Mouse (Mus musculus) monocyte, adult 2 months (primary cell): ENCODE data around the gene Rasal2.

Experiments
- DNase-seq, 2 experiments: peaks; one replicate each; pipeline ENCODE4 v3.0.0; 2022; ENCODE audit warnings: low spot score in 2 of 2, low read depth in 1 of 2

Rasal2 gene

DNA sequence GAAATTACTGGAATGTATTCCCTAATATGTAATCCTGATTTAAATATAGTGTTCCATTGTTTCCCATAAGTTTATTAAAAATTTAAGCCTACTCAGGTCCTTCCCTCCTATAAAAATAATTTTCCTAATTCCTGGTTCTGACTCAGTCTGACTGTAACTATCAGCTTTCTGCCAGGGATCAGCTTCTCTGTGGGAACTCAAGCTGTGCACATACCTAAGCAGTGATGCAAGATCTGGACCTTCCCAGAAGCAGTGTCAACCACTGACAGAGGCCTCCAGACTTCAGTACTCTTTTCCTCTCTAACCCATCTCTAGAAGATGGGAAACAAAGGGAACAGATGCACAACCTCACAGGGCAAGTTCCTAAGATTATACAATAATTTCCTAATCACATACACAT lies 68.9 kb downstream of the Rasal2 start:
- no peak for DNase-seq

DNA sequence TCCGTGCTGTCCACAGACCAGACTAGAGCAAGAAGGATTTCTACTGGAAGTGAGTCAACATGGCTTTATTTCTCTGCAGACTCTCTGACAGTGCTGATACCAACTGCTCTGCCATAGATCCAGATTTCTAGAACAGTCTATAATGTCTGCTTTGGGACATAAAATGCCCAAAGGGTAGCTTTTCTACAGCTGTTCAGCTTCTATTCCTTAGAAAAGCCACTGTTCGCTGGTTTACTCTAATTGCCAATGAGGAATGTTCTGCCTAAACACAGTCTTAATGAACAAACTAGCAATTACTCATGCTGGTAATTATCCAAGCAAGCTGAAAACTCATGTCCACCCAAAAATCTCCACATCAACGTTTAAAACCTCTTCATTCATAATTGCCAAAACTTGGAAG lies 77.6 kb downstream of the Rasal2 start:
- no peak for DNase-seq

DNA sequence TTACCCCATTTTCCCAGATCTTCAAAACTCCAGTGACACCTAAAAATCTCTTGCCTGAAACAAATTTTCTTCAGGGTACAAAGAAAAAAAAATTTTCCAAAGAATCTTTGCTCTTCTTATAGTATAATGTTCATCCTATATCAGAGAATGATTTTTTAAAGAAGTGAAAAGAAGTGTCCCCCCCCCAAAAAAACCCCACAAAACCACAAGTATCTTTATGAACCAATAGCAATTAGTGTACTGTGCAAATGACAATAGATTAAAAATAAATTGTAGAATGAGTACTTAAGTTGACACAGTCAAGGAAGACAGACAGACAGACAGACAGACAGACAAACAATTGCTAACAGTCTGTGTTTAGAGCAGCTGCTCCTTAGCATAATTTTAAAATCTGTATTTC lies 84.3 kb downstream of the Rasal2 start:
- DNase-seq, result no peak

DNA sequence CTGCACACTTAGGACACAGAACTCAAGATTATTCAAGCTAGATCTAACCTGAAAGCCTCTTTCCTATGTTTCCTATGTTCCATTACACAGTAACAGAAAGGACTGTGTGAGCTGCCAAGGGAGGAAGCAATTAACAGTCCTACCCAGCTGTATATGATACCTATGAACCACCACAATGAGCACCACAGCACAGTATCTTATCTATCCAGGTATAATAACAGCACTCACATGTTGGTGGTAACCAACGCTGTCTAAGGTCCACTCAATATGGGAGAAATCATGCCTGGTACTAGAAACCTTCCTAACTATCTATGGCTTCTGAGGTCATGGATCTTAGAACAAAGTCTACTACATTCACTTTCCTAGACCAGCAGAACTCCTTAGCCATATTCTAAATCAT lies 89.3 kb downstream of the Rasal2 start:
- DNase-seq, result no peak

DNA sequence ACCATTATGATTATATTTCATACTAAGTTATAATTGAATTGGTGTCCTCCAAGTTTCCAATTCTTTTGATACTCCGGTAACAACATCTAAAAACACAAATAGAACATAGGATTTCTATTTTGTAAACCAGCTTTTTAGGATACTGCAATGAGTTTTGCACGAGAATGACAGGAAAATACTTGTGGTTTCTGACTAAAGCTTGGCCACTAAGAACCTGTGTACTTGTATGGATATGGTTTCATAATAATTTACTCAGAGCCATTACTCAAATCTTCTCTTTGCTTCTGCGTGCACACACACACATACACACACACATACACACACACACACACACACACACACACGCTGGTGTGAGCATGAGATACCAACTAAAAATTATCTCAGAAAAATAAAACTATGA lies 93.5 kb downstream of the Rasal2 start:
- DNase-seq, result no peak

DNA sequence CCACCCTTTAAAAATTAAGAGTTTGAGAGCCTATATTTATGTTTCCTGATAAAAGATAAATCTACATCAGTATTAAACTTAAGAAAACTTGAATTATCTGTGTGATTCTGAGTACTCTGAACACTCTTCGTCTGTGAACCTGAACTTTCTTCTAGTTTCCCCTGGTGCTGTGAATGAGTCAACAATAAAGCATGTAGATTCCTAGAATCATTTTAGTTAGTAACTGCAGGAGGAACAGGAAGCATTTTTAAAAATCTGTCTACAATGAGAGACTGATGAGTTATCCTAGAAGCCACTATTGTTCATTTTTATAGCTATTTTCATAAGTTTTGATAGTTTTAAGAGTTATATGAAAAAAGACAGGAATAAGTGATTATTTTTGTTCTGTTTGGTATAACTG lies 111.1 kb downstream of the Rasal2 start:
- no peak for DNase-seq

DNA sequence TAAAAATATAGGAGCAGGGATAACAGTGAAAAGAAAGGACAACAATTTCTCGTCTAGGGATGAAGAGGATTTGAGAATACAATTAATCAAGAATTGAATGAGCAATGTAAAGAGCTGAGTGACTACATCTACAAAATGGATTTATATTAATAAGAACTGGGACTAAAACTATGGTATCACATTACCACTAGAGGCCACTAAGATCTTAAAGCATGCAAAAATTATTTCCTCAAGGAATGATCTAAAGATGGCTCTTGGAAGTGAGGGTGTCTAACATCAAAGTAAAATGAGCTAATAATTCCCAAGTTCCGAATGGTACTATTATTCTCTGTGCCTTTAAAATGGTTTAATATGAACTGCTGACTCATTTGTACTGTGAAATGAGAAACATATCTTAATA lies 112.8 kb downstream of the Rasal2 start:
- no peak for DNase-seq

DNA sequence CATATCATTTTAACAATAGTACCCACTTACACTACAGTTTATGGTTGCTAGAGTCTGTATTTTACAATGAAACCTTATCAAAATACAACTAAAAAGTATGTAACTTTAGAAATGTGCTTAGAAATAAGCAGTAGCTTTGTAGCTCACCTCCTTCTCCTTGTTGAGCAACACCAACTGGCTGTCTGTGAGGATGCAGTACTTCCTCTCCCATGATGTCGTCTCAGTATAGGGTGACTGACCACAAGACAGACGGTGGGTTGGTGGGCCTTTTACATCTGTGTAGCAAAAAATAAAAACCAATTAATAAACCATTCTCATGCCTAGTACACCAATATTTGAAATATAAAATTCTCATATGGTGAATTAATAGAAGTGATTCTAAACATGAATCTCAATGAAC lies 113.4 kb downstream of the Rasal2 start:
- DNase-seq, result no peak

DNA sequence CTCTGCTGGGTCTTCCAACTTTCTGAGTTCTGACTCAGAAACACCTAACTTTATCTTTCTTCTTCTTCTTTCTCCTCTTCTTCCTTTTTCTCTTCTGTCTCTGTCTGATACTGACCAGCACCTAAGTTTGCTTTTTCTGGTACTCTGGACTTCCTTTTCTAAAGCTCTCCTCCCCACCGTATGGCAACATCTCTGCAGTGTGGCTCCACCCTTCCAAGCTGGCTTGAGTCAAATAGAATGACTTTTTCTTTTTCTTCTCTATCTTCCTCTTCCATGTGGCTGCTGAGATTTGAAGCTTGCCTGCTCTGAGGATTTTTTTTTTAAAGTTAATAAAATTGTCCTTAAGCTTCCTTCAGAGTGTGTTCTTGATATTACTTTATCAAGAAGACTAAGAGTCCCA lies 115.3 kb downstream of the Rasal2 start:
- no peak for DNase-seq

DNA sequence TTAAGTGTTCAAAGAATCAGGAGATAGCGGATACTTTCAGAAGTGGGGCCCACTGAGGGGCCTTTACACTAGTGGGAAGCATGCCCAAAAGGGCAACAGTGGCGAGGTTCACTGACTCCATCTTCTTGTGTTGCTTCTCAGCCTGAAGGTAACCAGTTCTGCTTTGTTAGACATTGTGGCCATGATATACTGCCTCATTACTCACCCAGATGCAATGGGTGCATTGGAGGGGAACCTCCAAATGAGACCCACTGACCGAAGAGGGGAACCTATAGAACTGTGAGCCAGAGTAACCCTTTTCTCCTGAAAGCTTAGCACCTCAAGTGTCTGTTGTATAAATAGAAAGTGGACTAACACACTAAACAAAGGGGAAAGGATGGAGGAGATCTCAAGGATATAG lies 116.5 kb downstream of the Rasal2 start:
- DNase-seq, result no peak

DNA sequence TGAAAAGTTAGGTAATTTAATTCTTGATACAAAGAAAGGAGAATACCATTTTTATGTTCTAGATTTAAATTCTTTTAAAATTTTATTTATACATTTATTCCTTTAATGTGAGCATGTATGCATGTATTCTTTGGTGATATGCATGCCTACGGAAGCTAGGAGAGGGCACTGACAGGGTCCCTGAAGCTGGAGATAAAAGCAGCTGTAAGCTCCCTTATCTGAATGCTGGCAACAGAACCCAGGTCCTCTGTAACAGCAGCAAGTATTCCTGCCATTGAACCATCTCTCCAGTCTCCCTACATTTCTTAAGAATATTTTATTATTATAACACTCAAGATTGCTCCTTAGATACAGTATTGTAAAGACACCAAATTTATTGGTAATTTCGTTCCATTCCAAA lies 122.2 kb downstream of the Rasal2 start:
- DNase-seq, result no peak

DNA sequence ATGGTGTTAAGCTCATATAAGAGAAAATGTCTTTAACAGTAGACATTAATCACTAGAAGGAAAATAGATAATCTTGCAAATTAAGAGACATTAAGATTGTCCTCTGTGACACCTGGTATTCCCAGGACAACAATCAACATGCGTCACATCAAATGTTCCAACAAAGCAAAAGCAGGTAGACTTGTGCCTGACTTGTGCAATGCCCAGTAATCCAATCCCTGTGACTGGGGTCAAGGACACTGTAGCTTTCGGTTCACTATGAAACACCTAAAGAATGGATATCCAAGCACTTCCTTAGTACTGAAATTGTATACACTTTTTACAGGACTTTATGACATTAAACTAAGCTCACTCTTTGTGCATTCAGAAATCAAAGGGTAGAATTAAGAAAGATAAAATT lies 123.1 kb downstream of the Rasal2 start:
- no peak for DNase-seq

DNA sequence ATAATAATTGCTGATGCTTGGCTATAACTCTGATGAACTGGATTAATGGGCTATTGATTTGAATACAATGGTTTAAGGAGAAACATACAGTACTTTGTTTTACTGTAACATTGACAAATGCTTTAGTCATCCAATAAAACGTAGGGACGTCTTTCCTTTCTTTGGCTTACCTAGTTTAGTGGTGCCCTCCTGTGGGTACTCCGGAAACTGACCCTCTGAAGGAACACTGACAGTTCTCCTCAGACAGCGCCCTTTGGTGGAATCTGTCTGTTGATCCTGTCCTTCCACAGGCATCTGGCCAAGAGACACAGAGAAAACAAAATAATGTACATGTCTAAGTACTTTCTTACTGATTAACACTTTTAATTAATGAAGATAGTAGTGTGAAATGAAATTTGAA lies 125.8 kb downstream of the Rasal2 start:
- DNase-seq, result no peak

DNA sequence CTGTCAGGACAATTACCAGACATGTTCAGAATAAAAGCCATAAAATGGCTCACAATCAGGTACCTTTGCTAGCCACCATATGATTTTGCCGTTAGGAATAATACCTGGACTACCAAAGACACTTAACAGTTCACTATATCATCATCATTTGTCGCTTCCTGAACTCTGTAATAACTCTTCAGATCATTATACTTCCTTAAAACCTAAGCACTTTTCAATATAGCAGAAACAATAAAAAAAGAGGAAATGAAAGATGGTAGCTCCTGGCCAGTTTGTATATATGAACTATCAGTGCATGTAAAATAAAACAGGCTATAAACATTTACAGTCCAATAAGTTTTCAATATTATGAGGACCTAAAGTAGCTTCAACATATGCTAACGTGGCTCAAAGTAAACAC lies 127.0 kb downstream of the Rasal2 start:
- DNase-seq, result no peak

DNA sequence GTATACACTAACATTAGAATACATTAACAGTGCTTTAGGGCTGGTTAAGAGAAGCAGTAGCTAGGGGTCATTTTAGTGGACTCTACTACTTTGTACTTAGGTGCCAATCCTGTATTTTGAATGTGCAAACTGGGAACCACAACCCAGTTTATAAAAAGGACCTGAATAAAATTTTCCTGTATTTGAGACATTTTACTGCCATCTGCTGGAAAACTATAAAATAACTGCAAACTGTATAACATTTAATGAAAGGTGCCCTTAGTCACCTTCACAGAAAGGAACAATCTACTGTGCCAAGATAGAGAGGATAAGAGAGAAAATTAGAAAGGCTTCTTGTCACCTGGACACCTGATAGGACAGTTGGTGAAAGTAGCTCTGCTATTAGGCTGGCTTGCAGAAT lies 131.6 kb downstream of the Rasal2 start:
- DNase-seq, result no peak

DNA sequence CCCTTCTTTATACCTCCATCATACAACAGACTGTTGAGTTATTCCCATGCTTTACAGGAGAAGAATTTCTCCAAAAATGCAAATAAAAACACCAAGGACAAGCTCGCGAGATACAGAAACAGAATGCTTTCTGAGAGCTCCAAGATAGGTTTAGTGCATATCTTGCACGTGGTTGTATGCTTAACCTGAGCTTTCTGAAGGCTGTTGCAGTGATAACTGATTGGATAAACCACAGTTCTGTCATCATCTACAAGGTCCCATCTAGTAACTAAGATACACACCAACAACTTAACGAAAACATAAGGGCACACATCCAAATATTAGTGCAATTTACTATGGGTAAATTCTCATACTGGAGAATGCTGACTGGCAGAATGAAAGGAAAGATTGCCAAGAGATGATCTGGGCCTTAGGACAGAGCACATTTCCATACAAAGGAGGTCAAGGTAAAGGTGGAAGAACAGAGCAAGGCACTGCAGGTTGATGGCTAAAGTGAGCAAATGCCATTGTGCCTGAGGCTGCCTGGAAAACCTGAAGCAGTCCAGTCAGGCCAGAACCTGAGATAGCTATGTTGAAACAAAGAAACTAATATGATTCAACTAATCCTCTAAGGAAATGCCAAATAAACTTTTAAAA lies 136.6 kb downstream of the Rasal2 start:
- DNase-seq, result no peak

DNA sequence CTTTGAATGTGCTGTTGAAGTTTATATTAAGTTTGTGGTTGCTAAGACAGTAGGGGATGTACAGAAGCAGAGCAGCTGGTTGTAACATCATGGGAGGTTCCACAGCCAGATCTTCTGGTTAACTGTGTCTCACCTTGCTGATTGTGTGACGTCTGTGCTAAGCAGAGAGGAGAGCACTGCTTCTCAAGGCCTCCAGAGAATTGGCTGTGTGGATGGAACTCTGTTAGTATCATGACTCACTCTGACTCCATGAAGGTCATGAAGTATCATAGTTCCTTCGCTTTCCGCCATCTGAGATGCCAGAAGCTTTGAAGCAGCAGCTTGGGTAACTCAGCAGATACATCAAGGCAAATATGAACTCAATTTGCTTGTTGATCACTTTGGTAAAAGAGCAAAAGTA lies 144.5 kb downstream of the Rasal2 start:
- DNase-seq, result no peak

DNA sequence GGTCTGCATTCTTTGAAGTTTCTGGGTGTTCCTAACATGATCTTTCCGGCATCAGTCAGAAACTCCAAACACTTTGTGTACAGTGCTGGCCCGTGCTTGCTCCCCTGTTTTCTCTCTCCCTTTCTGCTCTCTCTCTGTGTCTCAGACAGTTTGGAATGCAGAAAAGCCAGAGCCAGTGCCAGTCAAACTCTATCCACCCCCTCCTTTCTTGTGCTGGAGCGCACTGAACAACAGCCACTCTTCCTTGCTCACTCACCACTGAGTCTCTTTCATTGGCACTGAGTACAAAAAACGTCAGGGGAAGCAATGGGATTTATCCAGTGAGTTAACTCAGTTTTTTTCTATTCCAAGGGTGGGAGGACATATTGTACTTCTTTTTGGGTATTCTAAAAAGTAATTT lies 155.8 kb downstream of the Rasal2 start:
- DNase-seq, result no peak

DNA sequence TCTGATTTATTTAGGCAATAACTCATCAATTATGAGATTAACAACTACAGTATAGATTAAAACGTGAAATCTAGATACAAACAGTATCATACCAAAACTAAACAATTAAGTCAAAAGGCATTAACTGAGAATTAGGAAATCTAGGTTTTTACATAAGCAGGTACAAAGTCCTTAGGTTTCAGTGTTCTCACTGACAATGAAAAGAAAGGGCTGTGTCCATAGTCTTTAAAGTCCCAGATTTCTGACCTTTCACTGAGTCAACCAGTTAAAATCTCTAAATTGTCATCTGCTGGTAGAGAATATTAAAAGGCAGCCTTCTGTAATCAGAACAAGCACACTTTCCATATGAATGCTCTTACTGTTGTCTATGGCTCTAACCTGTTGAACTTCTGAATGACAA lies 156.6 kb downstream of the Rasal2 start:
- no peak for DNase-seq

DNA sequence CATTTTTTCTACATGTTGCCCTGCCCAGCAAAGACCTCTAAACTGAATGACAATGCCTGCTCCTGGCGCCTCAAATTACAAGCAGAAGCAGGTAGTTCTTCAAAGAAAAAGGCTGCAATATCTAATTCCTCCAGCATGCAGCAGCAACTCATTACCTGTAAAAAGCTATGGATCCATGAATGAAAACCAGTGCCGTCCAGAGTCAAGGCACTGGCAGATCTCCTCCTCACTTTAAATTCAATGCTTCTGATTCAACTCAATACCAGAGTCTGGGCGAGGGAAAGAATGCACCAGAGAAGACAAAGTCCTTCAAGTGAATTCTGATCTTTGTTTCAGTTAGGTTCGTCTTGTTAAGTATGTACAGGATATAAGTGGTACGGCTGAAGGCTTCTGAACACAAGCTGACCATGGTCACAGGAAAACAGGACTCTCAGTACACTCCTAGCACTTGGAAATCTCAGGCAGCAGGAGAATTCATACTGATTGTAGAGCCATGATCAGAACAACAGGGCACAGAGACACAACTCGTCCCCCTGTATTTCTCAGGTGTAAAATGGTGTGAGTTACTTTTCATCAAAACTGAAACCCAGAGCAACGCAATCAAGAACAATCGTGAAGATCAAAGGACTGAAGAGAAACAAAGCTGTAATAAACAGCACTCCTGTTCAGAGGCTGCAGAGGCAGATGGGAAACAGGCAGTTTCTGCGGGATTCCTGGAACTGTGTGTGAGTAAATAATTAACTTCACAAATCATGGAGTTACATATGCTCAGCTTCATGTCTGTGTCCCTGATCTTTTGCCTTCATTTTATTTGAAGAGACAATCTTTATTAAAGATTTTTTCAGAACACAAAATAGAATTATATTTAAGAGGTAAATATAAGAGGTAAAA lies 158.6 kb downstream of the Rasal2 start:
- no peak for DNase-seq

DNA sequence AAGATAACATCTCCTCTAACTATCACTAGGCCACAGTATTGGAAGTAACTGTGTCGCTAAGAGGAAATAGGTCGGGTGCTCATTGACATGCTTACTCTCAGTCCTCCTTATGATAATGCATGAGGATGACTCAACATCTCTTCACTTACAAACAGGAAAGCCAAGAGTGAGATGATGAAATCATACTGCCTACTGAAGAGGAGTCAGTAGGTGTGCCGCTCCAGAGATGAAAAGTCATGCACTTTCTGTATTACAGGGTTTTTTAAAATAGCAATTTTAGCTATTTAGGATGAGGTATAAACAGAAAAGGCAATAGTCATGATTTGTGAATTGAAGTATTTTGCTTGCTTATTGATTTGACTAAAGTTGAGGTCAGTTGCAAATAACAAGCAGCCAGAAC lies 164.3 kb downstream of the Rasal2 start:
- DNase-seq, result no peak

DNA sequence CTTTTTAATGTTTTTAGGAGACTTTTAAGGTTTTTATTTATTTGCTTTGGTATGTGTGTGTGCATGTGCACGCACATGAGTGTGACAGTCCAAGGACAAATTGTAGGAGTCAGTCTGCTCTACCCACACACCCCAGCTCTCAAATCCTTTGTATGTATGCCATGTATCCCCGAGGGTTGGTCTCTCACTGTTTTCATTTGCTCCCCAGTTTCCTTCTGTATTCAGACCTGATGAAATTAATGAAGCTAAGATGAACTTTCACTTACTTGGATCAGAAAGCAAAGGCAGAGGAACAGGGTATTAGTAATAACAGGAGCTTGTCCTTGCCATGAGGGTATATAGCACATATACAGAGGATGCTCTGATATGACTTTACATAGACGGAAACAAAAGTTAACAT lies 165.1 kb downstream of the Rasal2 start:
- no peak for DNase-seq

DNA sequence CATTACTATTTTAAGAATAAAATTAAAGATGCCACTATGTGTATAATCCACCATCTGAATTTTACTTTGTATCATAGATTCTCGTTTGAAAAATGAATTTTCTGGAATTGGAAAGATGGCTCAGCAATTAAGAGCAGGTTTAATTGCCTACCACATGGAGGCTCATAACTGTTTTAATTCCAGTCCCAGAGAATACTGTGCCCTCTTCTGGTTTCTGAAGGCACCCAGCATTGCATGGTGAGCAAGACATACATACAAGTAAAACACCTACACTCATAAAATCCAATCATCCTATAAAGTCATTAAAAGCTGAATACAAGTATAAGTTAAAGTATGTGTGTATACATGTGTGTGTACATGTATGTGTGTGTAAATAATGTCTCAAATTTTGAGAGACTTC lies 165.6 kb downstream of the Rasal2 start:
- DNase-seq, result no peak
